Mouse (Mus musculus) midbrain, postnatal 0 days (tissue): ENCODE results near the gene Cfap73. TPM values are rescaled to one million over a fixed set of nuclear protein-coding genes. Genes with fewer than 3 reads are reported as not detected.
A peak's percentile ranks its signal among the peaks of the same experiment; 100 is the strongest.

Experiments
- ATAC-seq: fragments of 200-750 bp; cut with Nextera tagmentation; 2 replicates; pipeline ENCODE4 v1.8.0; 2017; ENCODE audit warnings: moderate number of reproducible peaks, mild to moderate bottlenecking, moderate TSS enrichment, moderate library complexity; ENCODE audit not compliant: low FRiP score
- DNase-seq: peaks from one replicate; pipeline ENCODE4 v3.0.0-alpha.2; 2015; ENCODE audit warnings: low spot score
- H3K27ac ChIP-seq: fragments of 300-500 bp; sonication (generic); 2 replicates; pipeline ENCODE4 v1.5.1; 2014; ENCODE audit warnings: low read depth, mild to moderate bottlenecking, low read length, mixed read lengths
- H3K27me3 ChIP-seq: fragments of 300-500 bp; sonication (generic); 2 replicates; pipeline ENCODE4 v1.6.1; 2014; ENCODE audit warnings: low read length, control low read depth, mixed read lengths; ENCODE audit not compliant: insufficient read depth
- H3K36me3 ChIP-seq: fragments of 300-500 bp; sonication (generic); 2 replicates; pipeline ENCODE4 v1.6.1; 2014; ENCODE audit warnings: low read length, control low read depth, mixed read lengths; ENCODE audit not compliant: insufficient read depth
- H3K4me1 ChIP-seq: fragments of 300-500 bp; sonication (generic); 2 replicates; pipeline ENCODE4 v1.6.1; 2014; ENCODE audit warnings: mild to moderate bottlenecking, control low read depth, antibody characterized with exemption, low read length, mixed read lengths; ENCODE audit not compliant: insufficient read depth
- H3K4me2 ChIP-seq: fragments of 300-500 bp; sonication (generic); 2 replicates; pipeline ENCODE4 v1.6.1; 2014; ENCODE audit warnings: low read depth, mild to moderate bottlenecking, low read length, mixed read lengths; ENCODE audit not compliant: poor library complexity, severe bottlenecking
- H3K4me3 ChIP-seq: fragments of 300-500 bp; sonication (generic); 2 replicates; pipeline ENCODE4 v1.5.1; 2014; ENCODE audit warnings: low read depth, mild to moderate bottlenecking, low read length, moderate library complexity
- H3K9ac ChIP-seq: fragments of 300-500 bp; sonication (generic); replicated peaks from 2 replicates; pipeline ENCODE4 v1.6.1; 2014; ENCODE audit warnings: mild to moderate bottlenecking, low read length, moderate library complexity, mixed read lengths; ENCODE audit not compliant: poor library complexity, severe bottlenecking
- H3K9me3 ChIP-seq: fragments of 300-500 bp; sonication (generic); 2 replicates; pipeline ENCODE4 v1.6.1; 2016; ENCODE audit warnings: low read length, control low read depth
- CTCF ChIP-seq: IDR thresholded peaks from 2 replicates; pipeline ENCODE4 v1.5.1; 2016; ENCODE audit warnings: antibody characterized with exemption, mild to moderate bottlenecking
- WGBS: fragments of 180-500 bp; shearing (Covaris S2); extraction: QIAGEN DNeasy Blood & Tissue Kit; methylation state at CpG from one replicate; pipeline ENCODE4 v1.1.7; 2014; 5-methylcytosine and 5-hydroxymethylcytosine counted together
- polyA plus RNA-seq: library from polyadenylated mRNA; unstranded; fragments of >200 nt; fragmentation: Nextera tagmentation; extraction: Ambion mirVana; gene quantifications from 2 replicates; pipeline ENCODE4 v1.2.1, GENCODE M21; 2015
- total RNA-seq: library from RNA; depleted of rRNA; stranded (reverse); fragments of >200 nt; gene quantifications from 2 replicates; pipeline ENCODE4 v1.2.3, GENCODE M21; 2014

Cfap73 gene
- total and polyA plus RNA-seq, 2 experiments from 2014 or later: 0.60 to 0.62 TPM

- H3K27me3 ChIP-seq: no peaks in the 10 kb centered on the region
- H3K4me3 ChIP-seq: no peak overlapping the region
- no peaks in the 10 kb centered on the region for H3K4me1 ChIP-seq
- peaks cover 60% of the 10 kb centered on the region for H3K36me3 ChIP-seq
- H3K4me2 ChIP-seq: no peak overlapping the region
- H3K27ac ChIP-seq: no peak overlapping the region
- DNase-seq (peak; percentile 47), ATAC-seq (no peak)
- 78% methylated on average over 10 of the region's 10 CpGs for WGBS
- H3K9me3 ChIP-seq: no peaks in the 10 kb centered on the region
- TF ChIP-seq CTCF: no peak
- no peak overlapping the region for H3K9ac ChIP-seq
These were observed 12.2 kb downstream of the Cfap73 start for GRCm38 (mm10) chr5:120621846-120622197.

DNA sequence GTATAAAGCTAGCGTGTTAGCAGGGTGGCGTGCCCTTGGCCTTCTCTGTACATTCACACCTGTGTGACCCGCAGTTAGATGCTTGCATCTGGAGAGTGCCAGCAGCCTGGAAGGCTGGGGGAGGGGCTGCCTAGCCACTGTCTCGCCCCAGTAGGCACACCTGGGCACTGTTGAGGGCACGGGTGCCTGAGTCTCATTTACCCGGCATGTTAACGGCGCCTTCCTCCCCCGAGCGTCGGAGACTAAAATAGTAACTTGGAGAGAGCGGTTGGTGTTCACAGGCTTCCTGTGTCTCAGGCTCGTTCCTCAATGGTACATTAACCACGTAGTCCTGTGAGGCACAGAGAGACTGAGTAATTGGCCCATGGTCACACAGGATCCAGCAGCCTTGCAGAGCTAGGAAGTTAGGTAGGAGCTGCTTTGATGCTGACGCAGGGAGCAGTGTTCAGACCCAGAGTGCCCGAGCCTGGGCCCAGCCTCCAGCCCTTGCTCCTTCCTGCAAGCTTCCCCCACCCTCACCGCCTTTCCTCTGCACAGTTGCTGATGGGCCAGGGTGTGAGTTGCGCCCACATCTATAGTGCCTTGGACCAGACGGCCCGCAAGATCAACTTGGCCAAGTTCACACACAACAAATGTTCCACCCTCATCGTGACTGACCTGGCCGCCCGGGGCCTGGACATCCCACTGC lies 12.8 kb downstream of the Cfap73 start:
- Histone ChIP-seq H3K36me3 (peaks cover 60% of the 10 kb centered on the region), H3K27me3 (no peaks in the 10 kb centered on the region)
- 90% methylated on average over 23 of the region's 23 CpGs for WGBS

DNA sequence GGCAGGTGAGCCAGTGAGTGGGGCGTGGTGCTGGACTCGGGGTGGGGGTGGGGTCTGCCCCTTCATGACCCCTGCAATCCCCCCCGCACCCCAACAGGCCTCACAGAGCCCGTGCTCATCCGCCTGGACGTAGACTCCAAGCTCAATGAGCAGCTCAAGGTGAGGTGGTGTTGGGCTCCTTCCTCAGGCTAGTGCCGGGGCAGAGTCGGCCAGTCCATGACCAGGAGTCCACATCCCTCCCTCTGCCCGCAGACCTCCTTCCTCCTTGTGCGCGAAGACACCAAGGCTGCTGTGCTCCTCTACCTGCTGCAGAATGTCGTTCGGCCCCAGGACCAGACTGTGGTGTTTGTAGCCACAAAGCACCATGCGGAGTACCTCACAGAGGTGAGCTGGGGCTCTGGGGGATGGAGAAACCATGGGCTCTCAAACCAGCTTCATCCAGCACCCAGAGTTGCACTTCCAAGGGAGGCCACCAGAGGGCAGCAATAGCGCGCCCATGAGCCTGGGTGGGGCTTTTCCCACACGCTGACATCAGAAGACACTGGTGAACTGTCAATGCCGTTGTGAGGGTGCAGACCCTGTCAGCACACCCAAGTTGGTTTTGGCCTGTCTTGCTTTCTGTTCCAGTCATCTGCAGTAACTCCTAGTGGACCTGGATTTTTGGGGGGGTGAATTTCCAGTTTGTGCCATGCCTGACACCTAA lies 13.5 kb downstream of the Cfap73 start:
- H3K36me3 ChIP-seq: peaks cover 55% of the 10 kb centered on the region
- H3K27ac ChIP-seq: no peak overlapping the region
- no peaks in the 10 kb centered on the region for H3K27me3 ChIP-seq
- H3K9ac ChIP-seq: no peak overlapping the region
- TF ChIP-seq CTCF: peak; percentile 99
- H3K4me2 ChIP-seq: no peak overlapping the region
- DNase-seq (peak; percentile 78), ATAC-seq (peak; percentile 29)
- WGBS: 71% methylated on average over 18 of the region's 18 CpGs
- H3K4me3 ChIP-seq: no peak overlapping the region
- H3K9me3 ChIP-seq: no peaks in the 10 kb centered on the region
- no peaks in the 10 kb centered on the region for H3K4me1 ChIP-seq

More for the DNA sequence above, 12.8 kb downstream of the Cfap73 start:
- Histone ChIP-seq H3K9ac (no peak overlapping the region), H3K4me3 (no peak overlapping the region), H3K4me2 (no peak overlapping the region), H3K27ac (no peak overlapping the region), H3K9me3 (no peaks in the 10 kb centered on the region), H3K4me1 (no peaks in the 10 kb centered on the region)
- TF ChIP-seq CTCF: no peak
- ATAC-seq (peak; percentile 18; the same call in 1 of the 2 replicates), DNase-seq (no peak)

DNA sequence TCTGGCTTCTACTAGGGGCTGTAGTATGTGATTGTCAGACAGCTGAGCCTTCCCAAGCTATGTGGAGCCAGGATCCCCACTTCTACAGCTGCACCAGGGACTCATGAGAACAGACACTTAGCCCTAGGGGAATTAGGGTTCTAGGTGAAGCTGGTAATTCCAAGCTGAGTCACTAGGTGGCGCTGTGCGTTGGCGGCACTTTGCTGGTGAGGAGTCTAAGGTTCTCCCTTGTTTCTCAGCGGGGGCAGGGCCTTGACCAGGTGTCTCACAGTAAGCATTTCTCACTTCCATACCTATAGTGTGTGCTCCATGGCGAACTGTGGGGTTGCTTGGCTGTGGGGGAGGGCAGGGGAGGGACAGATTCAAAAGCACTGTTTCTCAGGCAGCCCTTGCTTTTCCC lies 14.8 kb downstream of the Cfap73 start:
- H3K27ac ChIP-seq: no peak overlapping the region
- H3K4me3 ChIP-seq: no peak overlapping the region
- no peak overlapping the region for H3K4me2 ChIP-seq
- no peaks in the 10 kb centered on the region for H3K4me1 ChIP-seq
- DNase-seq (peak; percentile 56), ATAC-seq (no peak)
- H3K36me3 ChIP-seq: peaks cover 42% of the 10 kb centered on the region
- no peaks in the 10 kb centered on the region for H3K27me3 ChIP-seq
- no peaks in the 10 kb centered on the region for H3K9me3 ChIP-seq
- peak; percentile 86 for TF ChIP-seq CTCF
- H3K9ac ChIP-seq: no peak overlapping the region
- 14% methylated on average over 5 of the region's 5 CpGs for WGBS

- DNase-seq (no peak), ATAC-seq (no peak)
- no peak for TF ChIP-seq CTCF
- Histone ChIP-seq H3K27me3 (no peaks in the 10 kb centered on the region), H3K4me3 (no peak overlapping the region), H3K9me3 (no peaks in the 10 kb centered on the region), H3K9ac (no peak overlapping the region), H3K27ac (no peak overlapping the region), H3K4me1 (no peaks in the 10 kb centered on the region), H3K36me3 (peaks cover 39% of the 10 kb centered on the region), H3K4me2 (no peak overlapping the region)
- 90% methylated on average over 12 of the region's 12 CpGs for WGBS
These were observed 15.3 kb downstream of the Cfap73 start for GRCm38 (mm10) chr5:120618778-120619177.

DNA sequence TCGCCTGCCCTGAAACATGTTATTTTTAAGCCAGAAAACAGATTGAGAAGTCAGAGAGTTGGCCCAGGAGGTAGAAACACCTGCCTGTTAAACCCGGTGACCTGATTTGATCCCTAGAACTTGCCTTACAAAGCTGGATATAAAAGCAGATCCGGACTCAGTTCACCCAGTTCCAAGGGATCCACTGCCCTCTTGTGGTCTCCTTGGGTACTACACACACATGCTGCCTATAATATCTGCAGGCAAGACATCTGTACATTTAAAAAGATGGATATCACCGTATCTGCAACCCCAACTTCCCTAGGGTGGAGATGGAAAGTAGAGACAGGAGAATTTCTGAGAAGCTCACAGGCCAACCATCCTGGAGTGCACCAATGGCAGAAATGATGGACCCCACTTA lies 18.1 kb downstream of the Cfap73 start:
- peaks cover 7% of the 10 kb centered on the region; the same call in 1 of the 2 replicates for H3K4me1 ChIP-seq
- no peaks in the 10 kb centered on the region for H3K27me3 ChIP-seq
- H3K9ac ChIP-seq: no peak overlapping the region
- H3K27ac ChIP-seq: no peak overlapping the region
- 97% methylated on average over 4 of the region's 4 CpGs for WGBS
- H3K36me3 ChIP-seq: peaks cover 28% of the 10 kb centered on the region
- no peaks in the 10 kb centered on the region for H3K9me3 ChIP-seq
- no peak overlapping the region for H3K4me3 ChIP-seq
- no peak overlapping the region for H3K4me2 ChIP-seq
- TF ChIP-seq CTCF: peak; percentile 73
- DNase-seq (no peak), ATAC-seq (no peak)
